Mouse (Mus musculus) layer of hippocampus, adult 9-11 months (tissue): ENCODE results near the gene Gm20388.
"Not testable (repeated sequence)": the region's sequence is repeated elsewhere in the genome, so short reads cannot be mapped to it uniquely, and the experiment has no call there.

Experiments
- DNase-seq: peaks from one replicate; pipeline ENCODE4 v3.0.0; 2022

The Gm20388 gene

GRCm38 (mm10) chr8:122323951-122324402 is 2413.3 kb downstream of the Gm20388 start:
- DNase-seq, result not testable (repeated sequence)

GRCm38 (mm10) chr8:122325196-122325595 is 2414.6 kb downstream of the Gm20388 start:
- no peak for DNase-seq

- no peak for DNase-seq
Measured at GRCm38 (mm10) chr8:122326114-122326542, 2415.5 kb downstream of the Gm20388 start.

GRCm38 (mm10) chr8:122329072-122329471 is 2418.4 kb downstream of the Gm20388 start:
- no peak for DNase-seq

- no peak for DNase-seq
Measured at GRCm38 (mm10) chr8:122329553-122330239, 2419.1 kb downstream of the Gm20388 start.

GRCm38 (mm10) chr8:122330446-122331133 is 2419.9 kb downstream of the Gm20388 start:
- DNase-seq, result no peak

- DNase-seq, result peak; percentile 66
Measured at GRCm38 (mm10) chr8:122331134-122331523, 2420.5 kb downstream of the Gm20388 start.

- peak; percentile 74 for DNase-seq
Measured at GRCm38 (mm10) chr8:122332753-122333506, 2422.3 kb downstream of the Gm20388 start.

- no peak for DNase-seq
Measured at GRCm38 (mm10) chr8:122333531-122333930, 2422.9 kb downstream of the Gm20388 start.

- DNase-seq, result no peak
Measured at GRCm38 (mm10) chr8:122334791-122335490, 2424.3 kb downstream of the Gm20388 start.

GRCm38 (mm10) chr8:122335638-122336250 is 2425.1 kb downstream of the Gm20388 start:
- DNase-seq, result no peak

GRCm38 (mm10) chr8:122336251-122336910 is 2425.7 kb downstream of the Gm20388 start:
- DNase-seq, result no peak

- DNase-seq, result no peak
Measured at GRCm38 (mm10) chr8:122338852-122339251, 2428.2 kb downstream of the Gm20388 start.

- no peak for DNase-seq
Measured at GRCm38 (mm10) chr8:122340761-122341160, 2430.1 kb downstream of the Gm20388 start.

- no peak for DNase-seq
Measured at GRCm38 (mm10) chr8:122341790-122342189, 2431.1 kb downstream of the Gm20388 start.

GRCm38 (mm10) chr8:122342362-122342761 is 2431.7 kb downstream of the Gm20388 start:
- DNase-seq, result no peak

GRCm38 (mm10) chr8:122342806-122343209 is 2432.2 kb downstream of the Gm20388 start:
- DNase-seq, result no peak

- no peak for DNase-seq
Measured at GRCm38 (mm10) chr8:122343341-122343740, 2432.7 kb downstream of the Gm20388 start.

GRCm38 (mm10) chr8:122343758-122344157 is 2433.1 kb downstream of the Gm20388 start:
- DNase-seq, result no peak

GRCm38 (mm10) chr8:122344219-122344618 is 2433.6 kb downstream of the Gm20388 start:
- no peak for DNase-seq

- DNase-seq, result no peak
Measured at GRCm38 (mm10) chr8:122345181-122346095, 2434.8 kb downstream of the Gm20388 start.
